Mouse (Mus musculus) thymus, adult 2 months (tissue): Measurements from ENCODE around the gene Glis1. TPM values are rescaled to one million over a fixed set of nuclear protein-coding genes. Genes with fewer than 3 reads are reported as not detected.

Experiments
- DNase-seq: peaks from one replicate; pipeline ENCODE4 v3.0.0; 2021
- H3K27ac ChIP-seq: fragments of 200-500 bp; 2 replicates; pipeline ENCODE4 v1.5.1; 2012; ENCODE audit warnings: low read length, control low read depth; ENCODE audit not compliant: control insufficient read depth, insufficient read depth
- H3K27me3 ChIP-seq: fragments of 200-500 bp; 2 replicates; pipeline ENCODE4 v1.6.1; 2012; ENCODE audit warnings: mild to moderate bottlenecking, low read length, moderate library complexity, mixed read lengths; ENCODE audit not compliant: control insufficient read depth, insufficient read depth
- H3K36me3 ChIP-seq: fragments of 200-500 bp; 2 replicates; pipeline ENCODE4 v1.6.1; 2012; ENCODE audit warnings: mild to moderate bottlenecking, low read length, moderate library complexity; ENCODE audit not compliant: control insufficient read depth, insufficient read depth
- H3K4me1 ChIP-seq: fragments of 200-500 bp; replicated peaks from 2 replicates; pipeline ENCODE4 v1.6.1; 2012; ENCODE audit warnings: low read length; ENCODE audit not compliant: control insufficient read depth, insufficient read depth
- H3K4me3 ChIP-seq: fragments of 200-500 bp; 2 replicates; pipeline ENCODE4 v1.5.1; 2012; ENCODE audit warnings: mild to moderate bottlenecking, low read length, control low read depth, moderate library complexity; ENCODE audit not compliant: control insufficient read depth, insufficient read depth
- CTCF ChIP-seq: fragments of 200-500 bp; IDR thresholded peaks from 2 replicates; pipeline ENCODE4 v1.5.1; 2012; ENCODE audit warnings: mild to moderate bottlenecking, control low read depth, low read length, moderate library complexity, borderline replicate concordance; ENCODE audit not compliant: control insufficient read depth, poor library complexity, insufficient read depth; ENCODE audit errors: extremely low read depth
- POLR2A ChIP-seq: fragments of 200-500 bp; IDR thresholded peaks from 2 replicates; pipeline ENCODE4 v1.6.1; 2012; ENCODE audit warnings: mild to moderate bottlenecking, low read length, control low read depth, moderate library complexity; ENCODE audit not compliant: control insufficient read depth, poor library complexity, insufficient read depth; ENCODE audit errors: extremely low read depth
- WGBS: fragments of 180-500 bp; shearing (Covaris S2); methylation state at CpG from one replicate; pipeline ENCODE4 v1.1.7; 2018; 5-methylcytosine and 5-hydroxymethylcytosine counted together
- polyA plus RNA-seq: library from polyadenylated mRNA; depleted of rRNA; stranded (reverse); fragments of >200 nt; gene quantifications from 2 replicates; pipeline ENCODE4 v1.2.3, GENCODE M21; 2012

Gene Glis1
- polyA plus RNA-seq, 1 experiment: 0.71 TPM

- 92% methylated on average over 7 of the region's 7 CpGs for WGBS
- Histone ChIP-seq H3K27ac (no peak overlapping the region), H3K4me1 (no peaks in the 10 kb centered on the region), H3K4me3 (no peak overlapping the region), H3K36me3 (no peaks in the 10 kb centered on the region), H3K27me3 (no peaks in the 10 kb centered on the region)
- no peak for TF ChIP-seq CTCF
- TF ChIP-seq POLR2A: no peak
- DNase-seq: no peak
Measured at GRCm38 (mm10) chr4:107602284-107602683, 167.9 kb downstream of the Glis1 start.

- Histone ChIP-seq H3K36me3 (no peaks in the 10 kb centered on the region), H3K27me3 (no peaks in the 10 kb centered on the region), H3K4me3 (no peak overlapping the region), H3K4me1 (no peaks in the 10 kb centered on the region), H3K27ac (no peak overlapping the region)
- 88% methylated on average over 14 of the region's 14 CpGs for WGBS
- no peak for DNase-seq
- TF ChIP-seq CTCF: no peak
Measured at GRCm38 (mm10) chr4:107602787-107603186, 168.4 kb downstream of the Glis1 start.

GRCm38 (mm10) chr4:107603208-107603607 is 168.8 kb downstream of the Glis1 start:
- no peak overlapping the region for H3K4me3 ChIP-seq
- no peaks in the 10 kb centered on the region for H3K27me3 ChIP-seq
- no peaks in the 10 kb centered on the region for H3K36me3 ChIP-seq
- DNase-seq: no peak
- TF ChIP-seq POLR2A: no peak
- no peak for TF ChIP-seq CTCF
- H3K4me1 ChIP-seq: no peaks in the 10 kb centered on the region
- WGBS: 95% methylated on average over 7 of the region's 7 CpGs
- no peak overlapping the region for H3K27ac ChIP-seq

GRCm38 (mm10) chr4:107605964-107606602 is 171.7 kb downstream of the Glis1 start:
- Histone ChIP-seq H3K27me3 (no peaks in the 10 kb centered on the region), H3K4me1 (no peaks in the 10 kb centered on the region), H3K36me3 (no peaks in the 10 kb centered on the region), H3K4me3 (no peak overlapping the region), H3K27ac (no peak overlapping the region)
- WGBS: 17% methylated on average over 17 of the region's 17 CpGs
- no peak for DNase-seq
- TF ChIP-seq POLR2A: no peak
- no peak for TF ChIP-seq CTCF

GRCm38 (mm10) chr4:107609775-107610174 is 175.4 kb downstream of the Glis1 start:
- Histone ChIP-seq H3K4me1 (no peaks in the 10 kb centered on the region), H3K27ac (no peak overlapping the region), H3K36me3 (no peaks in the 10 kb centered on the region), H3K27me3 (no peaks in the 10 kb centered on the region), H3K4me3 (no peak overlapping the region)
- WGBS: 96% methylated on average over 8 of the region's 8 CpGs
- TF ChIP-seq POLR2A (no peak), CTCF (no peak)
- no peak for DNase-seq

- DNase-seq: no peak
- H3K4me1 ChIP-seq: no peaks in the 10 kb centered on the region
- H3K27me3 ChIP-seq: no peaks in the 10 kb centered on the region
- no peak overlapping the region for H3K27ac ChIP-seq
- H3K36me3 ChIP-seq: no peaks in the 10 kb centered on the region
- 90% methylated on average over 9 of the region's 9 CpGs for WGBS
- TF ChIP-seq CTCF: no peak
- TF ChIP-seq POLR2A: no peak
- H3K4me3 ChIP-seq: no peak overlapping the region
Measured at GRCm38 (mm10) chr4:107611888-107612650, 177.7 kb downstream of the Glis1 start.

- H3K36me3 ChIP-seq: no peaks in the 10 kb centered on the region
- WGBS: 66% methylated on average over 6 of the region's 6 CpGs
- DNase-seq: no peak
- no peaks in the 10 kb centered on the region for H3K4me1 ChIP-seq
- no peak overlapping the region for H3K4me3 ChIP-seq
- TF ChIP-seq POLR2A (no peak), CTCF (no peak)
- H3K27me3 ChIP-seq: no peaks in the 10 kb centered on the region
- H3K27ac ChIP-seq: no peak overlapping the region
Measured at GRCm38 (mm10) chr4:107617596-107618230, 183.3 kb downstream of the Glis1 start.
